Mouse (Mus musculus): ENCODE data around the gene Gm11099.

The Gm11099 gene

GRCm38 (mm10) chr2:58859134-58859533, at the start of gene Gm11099:
Gene Gm11099 (plus strand): TSS chr2:58859434.
- DNase-seq: no peak

GRCm38 (mm10) chr2:58812941-58813340, 46.3 kb upstream of the Gm11099 start:
- no peak for DNase-seq

- no peak for DNase-seq
These were observed 30.2 kb upstream of the Gm11099 start for GRCm38 (mm10) chr2:58828910-58829600.

- no peak for DNase-seq
These were observed 29.1 kb upstream of the Gm11099 start for GRCm38 (mm10) chr2:58829981-58830742.

GRCm38 (mm10) chr2:58832253-58832980, 26.8 kb upstream of the Gm11099 start:
- no peak for DNase-seq

GRCm38 (mm10) chr2:58841021-58841420, 18.2 kb upstream of the Gm11099 start:
- no peak for DNase-seq

GRCm38 (mm10) chr2:58842443-58842842, 16.8 kb upstream of the Gm11099 start:
- DNase-seq: no peak

- DNase-seq: peak; percentile 4 to 12
These were observed 14.7 kb upstream of the Gm11099 start for GRCm38 (mm10) chr2:58844499-58844898.

GRCm38 (mm10) chr2:58879876-58880275, 20.6 kb downstream of the Gm11099 start:
- DNase-seq: no peak

- no peak for DNase-seq
These were observed 45.8 kb downstream of the Gm11099 start for GRCm38 (mm10) chr2:58905057-58905456.

- peak; percentile 19 to 25 for DNase-seq
These were observed 47.7 kb downstream of the Gm11099 start for GRCm38 (mm10) chr2:58906814-58907516.

GRCm38 (mm10) chr2:58912339-58912738, 53.1 kb downstream of the Gm11099 start:
- no peak for DNase-seq

GRCm38 (mm10) chr2:58918351-58918750, 59.1 kb downstream of the Gm11099 start:
- no peak for DNase-seq

- DNase-seq: no peak
These were observed 66.3 kb downstream of the Gm11099 start for GRCm38 (mm10) chr2:58925551-58925950.

GRCm38 (mm10) chr2:58941361-58941760, 82.1 kb downstream of the Gm11099 start:
- DNase-seq: no peak

GRCm38 (mm10) chr2:58948796-58949195, 89.6 kb downstream of the Gm11099 start:
- no peak for DNase-seq

GRCm38 (mm10) chr2:58952101-58952500, 92.9 kb downstream of the Gm11099 start:
- no peak for DNase-seq

- no peak for DNase-seq
These were observed 97.1 kb downstream of the Gm11099 start for GRCm38 (mm10) chr2:58956351-58956750.

GRCm38 (mm10) chr2:58956770-58957300, 97.6 kb downstream of the Gm11099 start:
- DNase-seq: no peak

Measured in thymus, postnatal 36 days (tissue).